Mouse (Mus musculus): ENCODE measurements around the gene Gm20503. TPM values are rescaled to one million over a fixed set of nuclear protein-coding genes. Genes with fewer than 3 reads are reported as not detected.

Gm20503 gene
- polyA plus RNA-seq, 1 experiment from 2014 or later = 17.0 TPM

DNA sequence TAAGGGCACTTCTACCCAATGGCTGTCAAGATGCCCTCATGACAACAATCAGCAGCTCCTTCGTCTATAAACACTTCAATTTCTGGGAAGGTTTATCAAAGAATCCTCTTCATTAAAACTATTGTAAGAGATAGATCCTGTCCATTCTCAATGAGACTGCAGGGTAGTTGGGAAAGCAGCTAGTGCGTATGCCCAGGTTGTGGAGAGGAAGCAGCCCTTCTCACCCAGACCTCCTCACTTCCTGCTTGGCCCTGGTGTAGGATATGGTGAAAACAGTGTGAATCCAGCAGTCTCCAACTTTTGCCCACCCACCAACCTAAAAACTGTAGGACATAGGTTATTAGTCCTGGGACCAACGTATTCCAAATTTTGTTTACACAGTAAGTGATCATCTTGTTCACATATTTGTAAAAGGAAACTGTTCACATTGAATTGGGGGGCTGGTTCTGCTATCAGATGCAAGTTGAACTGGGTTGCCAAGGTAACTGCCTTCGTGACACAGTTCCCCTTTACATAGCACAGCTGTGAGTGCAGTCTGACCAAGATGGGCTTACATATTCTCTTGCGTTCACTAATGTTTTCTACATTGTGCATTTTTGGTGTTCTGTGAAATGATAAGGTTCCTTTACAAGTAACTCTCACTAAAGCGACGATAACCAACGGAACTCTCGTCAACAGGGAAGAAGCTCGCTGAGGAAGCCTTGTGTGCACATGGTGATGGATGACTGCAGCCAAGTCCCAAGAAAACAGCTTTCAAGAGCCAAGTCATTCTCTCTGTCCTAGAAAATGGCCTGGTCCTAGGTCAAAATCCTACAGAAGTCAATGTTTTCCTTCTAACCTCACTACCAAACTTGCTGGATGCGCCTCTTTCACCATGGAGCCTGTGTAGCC is 37.6 kb downstream of the Gm20503 start:
- ATAC-seq (ENCODE audit: low read depth) (no peak), DNase-seq (ENCODE audit: low spot score) (no peak)
- WGBS = 87% methylated on average over 11 of the region's 11 CpGs
- no peak overlapping the region for H3K27ac ChIP-seq (replicated peaks; ENCODE audit: low read depth, low read length)
- H3K27me3 ChIP-seq (replicated peaks; ENCODE audit: control insufficient read depth, insufficient read depth, low read length) = no peaks in the 10 kb centered on the region
- no peak overlapping the region for H3K4me3 ChIP-seq (ENCODE audit: low read depth, low read length)
- peaks cover 3% of the 10 kb centered on the region; the same call in 1 of the 2 replicates for H3K4me1 ChIP-seq (ENCODE audit: control insufficient read depth, insufficient read depth, low read length)
- H3K9me3 ChIP-seq (ENCODE audit: control insufficient read depth, low read length) = no peaks in the 10 kb centered on the region
- H3K9ac ChIP-seq (ENCODE audit: low read depth, low read length) = no peak overlapping the region
- peaks cover 40% of the 10 kb centered on the region for H3K36me3 ChIP-seq (ENCODE audit: control insufficient read depth, insufficient read depth, low read length)
- H3K4me2 ChIP-seq (ENCODE audit: low read depth, low read length) = no peak overlapping the region

DNA sequence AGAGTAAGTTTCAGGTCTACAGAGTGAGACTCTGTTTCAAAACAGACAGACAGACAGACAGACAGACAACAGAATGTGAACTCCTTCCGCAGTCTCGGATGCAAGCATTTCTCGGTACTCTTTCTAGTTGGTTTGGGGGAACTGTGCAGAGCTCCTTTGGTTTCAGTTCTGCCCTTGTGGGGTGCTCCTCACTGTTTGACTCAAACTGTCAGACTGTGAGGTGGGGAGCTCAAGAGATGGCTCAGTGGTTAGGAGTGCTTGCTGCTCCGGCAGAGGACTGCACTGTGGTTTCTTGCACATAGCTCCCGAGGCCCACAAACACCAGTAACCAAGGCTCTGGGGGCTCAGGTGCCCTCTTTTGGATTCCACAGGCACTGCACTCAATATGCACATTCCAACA is 40.1 kb downstream of the Gm20503 start:
- Histone ChIP-seq H3K4me3 (ENCODE audit: low read depth, low read length) (no peak overlapping the region), H3K36me3 (ENCODE audit: control insufficient read depth, insufficient read depth, low read length) (peaks cover 40% of the 10 kb centered on the region), H3K27me3 (replicated peaks; ENCODE audit: control insufficient read depth, insufficient read depth, low read length) (no peaks in the 10 kb centered on the region), H3K4me1 (ENCODE audit: control insufficient read depth, insufficient read depth, low read length) (no peaks in the 10 kb centered on the region), H3K9me3 (ENCODE audit: control insufficient read depth, low read length) (no peaks in the 10 kb centered on the region), H3K4me2 (ENCODE audit: low read depth, low read length) (no peak overlapping the region), H3K27ac (replicated peaks; ENCODE audit: low read depth, low read length) (no peak overlapping the region), H3K9ac (ENCODE audit: low read depth, low read length) (no peak overlapping the region)
- WGBS = 94% methylated on average over 5 of the region's 5 CpGs
- ATAC-seq (ENCODE audit: low read depth) = no peak
- no peak for DNase-seq (ENCODE audit: low spot score)

DNA sequence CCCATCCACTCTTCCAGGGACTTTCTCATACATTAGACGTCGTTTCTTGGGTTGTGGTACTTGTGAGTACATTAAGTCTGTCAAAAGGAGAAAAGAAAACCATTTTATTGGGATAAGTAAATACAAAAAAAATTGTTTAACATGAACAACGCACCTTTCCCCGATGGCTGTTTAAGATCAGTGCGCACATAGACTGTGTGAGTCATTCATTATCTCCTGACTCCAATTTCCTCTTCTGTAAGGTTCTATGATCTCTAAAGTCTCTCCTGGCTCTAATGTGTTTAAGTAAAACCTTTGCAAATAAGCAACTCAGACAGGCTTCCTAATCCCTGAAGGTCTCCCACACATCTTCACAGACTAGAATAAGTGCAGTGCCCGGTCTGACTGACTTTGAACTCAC is 40.9 kb downstream of the Gm20503 start:
- Histone ChIP-seq H3K27ac (replicated peaks; ENCODE audit: low read depth, low read length) (no peak overlapping the region), H3K9me3 (ENCODE audit: control insufficient read depth, low read length) (no peaks in the 10 kb centered on the region), H3K4me2 (ENCODE audit: low read depth, low read length) (no peak overlapping the region), H3K9ac (ENCODE audit: low read depth, low read length) (no peak overlapping the region), H3K27me3 (replicated peaks; ENCODE audit: control insufficient read depth, insufficient read depth, low read length) (no peaks in the 10 kb centered on the region), H3K4me1 (ENCODE audit: control insufficient read depth, insufficient read depth, low read length) (no peaks in the 10 kb centered on the region), H3K4me3 (ENCODE audit: low read depth, low read length) (no peak overlapping the region), H3K36me3 (ENCODE audit: control insufficient read depth, insufficient read depth, low read length) (peaks cover 36% of the 10 kb centered on the region)
- DNase-seq (ENCODE audit: low spot score) (no peak), ATAC-seq (ENCODE audit: low read depth) (no peak)
- WGBS = 84% methylated on average over 6 of the region's 6 CpGs

DNA sequence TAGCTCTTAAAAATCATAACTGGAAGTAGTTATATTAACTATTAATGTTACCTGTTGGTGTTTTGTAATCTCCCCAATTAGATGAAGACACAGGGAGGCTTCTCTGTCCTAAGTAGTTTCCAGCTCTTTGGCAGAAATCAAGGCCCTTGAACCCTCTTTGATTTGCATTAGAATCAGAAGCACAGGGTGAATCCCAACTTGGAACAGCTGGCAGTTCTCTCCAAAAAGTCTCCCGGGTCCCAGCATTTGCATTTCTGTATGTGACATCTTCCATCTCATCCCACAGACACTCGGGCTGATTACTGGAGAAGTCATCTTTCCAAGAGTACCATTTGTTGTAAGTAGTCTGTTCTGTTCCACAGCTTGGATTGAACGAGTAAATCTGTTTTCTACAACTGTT is 44.2 kb downstream of the Gm20503 start:
- 45% methylated on average over 3 of the region's 3 CpGs for WGBS
- H3K4me1 ChIP-seq (ENCODE audit: control insufficient read depth, insufficient read depth, low read length) = no peaks in the 10 kb centered on the region

DNA sequence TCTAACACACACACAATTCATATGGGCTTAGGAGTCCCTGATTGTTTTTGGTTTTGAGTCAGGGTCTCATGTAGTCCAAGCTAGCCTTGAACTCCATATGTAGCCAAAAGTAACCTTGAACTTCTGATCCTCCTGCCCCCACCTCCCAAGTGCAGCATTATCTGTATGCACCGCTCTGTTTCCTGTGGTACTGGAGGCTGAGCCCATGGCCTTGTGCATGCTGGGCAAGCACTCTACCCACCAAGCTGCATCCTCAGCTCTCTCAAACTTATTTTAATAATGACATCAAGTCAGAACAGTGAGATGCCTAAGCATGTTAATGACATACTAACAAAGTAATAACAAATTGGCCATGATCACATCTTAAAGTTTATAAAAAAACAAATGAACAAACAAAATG is 48.1 kb downstream of the Gm20503 start:
- DNase-seq (ENCODE audit: low spot score) = no peak
- Histone ChIP-seq H3K4me2 (ENCODE audit: low read depth, low read length) (no peak overlapping the region), H3K36me3 (ENCODE audit: control insufficient read depth, insufficient read depth, low read length) (no peaks in the 10 kb centered on the region), H3K27me3 (replicated peaks; ENCODE audit: control insufficient read depth, insufficient read depth, low read length) (no peaks in the 10 kb centered on the region), H3K4me1 (ENCODE audit: control insufficient read depth, insufficient read depth, low read length) (no peaks in the 10 kb centered on the region), H3K4me3 (ENCODE audit: low read depth, low read length) (no peak overlapping the region), H3K9ac (ENCODE audit: low read depth, low read length) (no peak overlapping the region), H3K27ac (replicated peaks; ENCODE audit: low read depth, low read length) (no peak overlapping the region), H3K9me3 (ENCODE audit: control insufficient read depth, low read length) (no peaks in the 10 kb centered on the region)
- no peak for ATAC-seq (ENCODE audit: low read depth)
- WGBS = 97% methylated on average over 1 of the region's 1 CpGs

More for the DNA sequence above, 44.2 kb downstream of the Gm20503 start:
- no peaks in the 10 kb centered on the region for H3K27me3 ChIP-seq (replicated peaks; ENCODE audit: control insufficient read depth, insufficient read depth, low read length)
- no peak overlapping the region for H3K4me3 ChIP-seq (ENCODE audit: low read depth, low read length)
- H3K27ac ChIP-seq (replicated peaks; ENCODE audit: low read depth, low read length) = no peak overlapping the region
- DNase-seq (ENCODE audit: low spot score) (no peak), ATAC-seq (ENCODE audit: low read depth) (no peak)
- H3K9ac ChIP-seq (ENCODE audit: low read depth, low read length) = no peak overlapping the region
- H3K9me3 ChIP-seq (ENCODE audit: control insufficient read depth, low read length) = no peaks in the 10 kb centered on the region
- H3K4me2 ChIP-seq (ENCODE audit: low read depth, low read length) = no peak overlapping the region
- peaks cover 7% of the 10 kb centered on the region; the same call in 1 of the 2 replicates for H3K36me3 ChIP-seq (ENCODE audit: control insufficient read depth, insufficient read depth, low read length)

DNA sequence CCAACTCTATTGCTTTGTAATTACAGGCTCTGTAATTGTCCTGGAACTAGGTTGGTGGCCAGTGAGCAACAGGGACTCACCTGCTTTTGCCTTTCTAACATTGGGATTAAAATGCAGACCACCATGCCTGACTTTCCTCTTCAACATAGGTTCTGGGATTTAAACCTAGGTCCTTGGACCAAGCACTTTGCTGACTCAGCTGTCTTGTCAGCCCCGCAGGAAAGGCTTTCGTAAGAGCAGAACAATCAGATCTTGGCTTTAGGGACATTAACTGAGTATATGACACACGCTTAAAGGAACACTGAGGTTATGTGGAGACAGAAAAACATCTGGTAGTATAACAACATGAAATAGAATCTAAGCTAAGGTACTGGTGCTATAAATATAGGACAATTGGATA is 54.9 kb downstream of the Gm20503 start:
- Histone ChIP-seq H3K27me3 (replicated peaks; ENCODE audit: control insufficient read depth, insufficient read depth, low read length) (no peaks in the 10 kb centered on the region), H3K27ac (replicated peaks; ENCODE audit: low read depth, low read length) (no peak overlapping the region), H3K4me3 (ENCODE audit: low read depth, low read length) (no peak overlapping the region), H3K36me3 (ENCODE audit: control insufficient read depth, insufficient read depth, low read length) (no peaks in the 10 kb centered on the region), H3K4me1 (ENCODE audit: control insufficient read depth, insufficient read depth, low read length) (no peaks in the 10 kb centered on the region), H3K9ac (ENCODE audit: low read depth, low read length) (no peak overlapping the region), H3K4me2 (ENCODE audit: low read depth, low read length) (no peak overlapping the region), H3K9me3 (ENCODE audit: control insufficient read depth, low read length) (no peaks in the 10 kb centered on the region)
- DNase-seq (ENCODE audit: low spot score) (no peak), ATAC-seq (ENCODE audit: low read depth) (no peak)
- 82% methylated on average over 3 of the region's 3 CpGs for WGBS

DNA sequence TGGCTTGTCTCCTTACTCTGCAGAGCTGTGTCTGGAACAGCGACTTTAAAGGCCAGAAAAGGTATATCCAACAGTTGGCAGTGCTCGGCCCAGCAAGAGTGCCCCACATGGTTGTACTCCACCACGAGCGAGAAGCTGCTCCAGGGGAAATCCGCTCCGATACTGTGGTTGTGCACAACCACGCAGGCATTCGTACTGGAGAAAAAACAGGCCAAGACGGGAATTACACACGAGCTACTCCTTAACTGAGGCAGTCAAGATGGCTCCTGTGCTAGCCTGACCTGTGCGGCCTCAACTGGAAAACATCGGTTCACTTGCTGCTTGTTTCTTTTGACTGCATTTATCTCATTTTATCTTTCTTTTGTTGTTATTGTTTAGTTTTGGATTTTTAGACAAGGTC is 59.5 kb downstream of the Gm20503 start:
- H3K36me3 ChIP-seq (ENCODE audit: control insufficient read depth, insufficient read depth, low read length) = no peaks in the 10 kb centered on the region
- H3K9ac ChIP-seq (ENCODE audit: low read depth, low read length) = no peak overlapping the region
- H3K4me3 ChIP-seq (ENCODE audit: low read depth, low read length) = no peak overlapping the region
- H3K27me3 ChIP-seq (replicated peaks; ENCODE audit: control insufficient read depth, insufficient read depth, low read length) = no peaks in the 10 kb centered on the region
- ATAC-seq (ENCODE audit: low read depth) = no peak
- H3K9me3 ChIP-seq (ENCODE audit: control insufficient read depth, low read length) = 0 out of 2 replicates have a peak, but pooled peaks cover 3% of the 10 kb centered on the region
- WGBS = 71% methylated on average over 12 of the region's 12 CpGs
- H3K27ac ChIP-seq (replicated peaks; ENCODE audit: low read depth, low read length) = no peak overlapping the region
- no peak for DNase-seq (ENCODE audit: low spot score)
- no peak overlapping the region for H3K4me2 ChIP-seq (ENCODE audit: low read depth, low read length)
- H3K4me1 ChIP-seq (ENCODE audit: control insufficient read depth, insufficient read depth, low read length) = no peaks in the 10 kb centered on the region

DNA sequence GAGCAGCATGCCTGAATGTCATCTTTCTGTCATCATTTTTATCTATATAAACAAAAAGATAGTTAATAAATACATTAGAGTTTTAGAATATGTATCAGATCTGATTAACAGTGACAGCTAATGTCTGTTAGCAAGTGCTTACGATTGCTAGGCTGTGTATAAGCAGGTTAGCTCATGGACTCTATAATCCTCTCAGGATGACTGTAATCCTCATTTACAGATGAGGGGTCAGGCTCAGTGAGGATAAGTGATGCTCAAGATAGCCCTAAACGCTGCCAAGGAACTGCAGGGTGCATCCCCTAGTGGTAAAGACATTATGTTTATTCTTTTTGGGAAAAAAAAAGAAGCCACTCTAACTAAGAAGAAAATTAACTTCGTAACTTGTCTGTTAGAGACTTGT is 66.3 kb downstream of the Gm20503 start:
- 49% methylated on average over 3 of the region's 3 CpGs for WGBS
- 0 out of 2 replicates have a peak, but pooled peaks cover 3% of the 10 kb centered on the region for H3K9me3 ChIP-seq (ENCODE audit: control insufficient read depth, low read length)
- no peaks in the 10 kb centered on the region for H3K36me3 ChIP-seq (ENCODE audit: control insufficient read depth, insufficient read depth, low read length)
- no peak overlapping the region for H3K27ac ChIP-seq (replicated peaks; ENCODE audit: low read depth, low read length)
- no peak overlapping the region for H3K9ac ChIP-seq (ENCODE audit: low read depth, low read length)
- no peaks in the 10 kb centered on the region for H3K4me1 ChIP-seq (ENCODE audit: control insufficient read depth, insufficient read depth, low read length)
- H3K4me2 ChIP-seq (ENCODE audit: low read depth, low read length) = no peak overlapping the region
- no peak for ATAC-seq (ENCODE audit: low read depth)
- H3K27me3 ChIP-seq (replicated peaks; ENCODE audit: control insufficient read depth, insufficient read depth, low read length) = no peaks in the 10 kb centered on the region
- H3K4me3 ChIP-seq (ENCODE audit: low read depth, low read length) = no peak overlapping the region
- no peak for DNase-seq (ENCODE audit: low spot score)

DNA sequence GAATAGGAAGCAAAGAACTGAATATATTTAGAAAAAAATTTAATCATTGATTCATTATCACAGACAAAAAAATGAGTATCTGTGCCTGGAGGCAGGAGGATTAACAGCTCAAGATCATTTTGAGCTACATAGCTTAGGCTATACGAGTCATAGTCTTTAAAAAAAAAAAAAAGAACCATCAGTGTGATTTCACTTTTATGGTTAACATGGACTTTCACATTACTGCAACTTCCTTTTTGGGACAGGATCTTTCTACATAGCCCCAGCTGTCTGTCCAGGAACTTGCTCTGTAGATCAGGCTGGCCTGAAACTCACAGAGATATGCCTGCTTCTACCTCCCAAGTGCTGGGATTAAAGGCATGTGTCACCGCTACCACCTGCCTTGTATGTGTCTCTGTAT is 80.4 kb downstream of the Gm20503 start:
- 77% methylated on average over 2 of the region's 2 CpGs for WGBS

More for the DNA sequence above, 80.4 kb downstream of the Gm20503 start:
- Histone ChIP-seq H3K4me1 (ENCODE audit: control insufficient read depth, insufficient read depth, low read length) (no peaks in the 10 kb centered on the region), H3K27me3 (replicated peaks; ENCODE audit: control insufficient read depth, insufficient read depth, low read length) (no peaks in the 10 kb centered on the region), H3K4me2 (ENCODE audit: low read depth, low read length) (no peak overlapping the region), H3K27ac (replicated peaks; ENCODE audit: low read depth, low read length) (no peak overlapping the region), H3K4me3 (ENCODE audit: low read depth, low read length) (no peak overlapping the region), H3K36me3 (ENCODE audit: control insufficient read depth, insufficient read depth, low read length) (no peaks in the 10 kb centered on the region), H3K9ac (ENCODE audit: low read depth, low read length) (no peak overlapping the region), H3K9me3 (ENCODE audit: control insufficient read depth, low read length) (no peaks in the 10 kb centered on the region)
- ATAC-seq (ENCODE audit: low read depth) = no peak
- no peak for DNase-seq (ENCODE audit: low spot score)
